Mouse (Mus musculus) kidney, embryonic 15.5 days (tissue): ENCODE measurements around the gene Phf21a. TPM values are rescaled to one million over a fixed set of nuclear protein-coding genes. Genes with fewer than 3 reads are reported as not detected.

Source experiments
- ATAC-seq: fragments of 200-750 bp; cut with Nextera tagmentation; replicated peaks from 2 replicates; pipeline ENCODE4 v1.8.0; 2017; ENCODE audit warnings: moderate TSS enrichment; ENCODE audit not compliant: low FRiP score
- H3K27ac ChIP-seq: fragments of 300-500 bp; sonication (generic); 2 replicates; pipeline ENCODE4 v1.5.1; 2015; ENCODE audit warnings: mild to moderate bottlenecking, inconsistent platforms
- H3K27me3 ChIP-seq: fragments of 300-500 bp; sonication (generic); 2 replicates; pipeline ENCODE4 v1.6.1; 2015; ENCODE audit warnings: inconsistent platforms
- H3K36me3 ChIP-seq: fragments of 300-500 bp; sonication (generic); 2 replicates; pipeline ENCODE4 v1.6.1; 2015; ENCODE audit warnings: inconsistent platforms
- H3K4me1 ChIP-seq: fragments of 300-500 bp; sonication (generic); 2 replicates; pipeline ENCODE4 v1.6.1; 2015; ENCODE audit warnings: inconsistent platforms
- H3K4me2 ChIP-seq: fragments of 300-500 bp; sonication (generic); 2 replicates; pipeline ENCODE4 v1.6.1; 2015; ENCODE audit warnings: moderate library complexity, mild to moderate bottlenecking, inconsistent platforms
- H3K4me3 ChIP-seq: fragments of 300-500 bp; sonication (generic); replicated peaks from 2 replicates; pipeline ENCODE4 v1.5.1; 2015; ENCODE audit warnings: mild to moderate bottlenecking, inconsistent platforms
- H3K9ac ChIP-seq: fragments of 300-500 bp; sonication (generic); 2 replicates; pipeline ENCODE4 v1.6.1; 2015; ENCODE audit warnings: mild to moderate bottlenecking, inconsistent platforms
- H3K9me3 ChIP-seq: fragments of 300-500 bp; sonication (generic); replicated peaks from 2 replicates; pipeline ENCODE4 v1.6.1; 2016; ENCODE audit warnings: inconsistent platforms
- WGBS: fragments of 180-500 bp; shearing (Covaris S2); methylation state at CpG from one replicate; pipeline ENCODE4 v1.1.7; 2015; ENCODE audit warnings: mixed read lengths; 5-methylcytosine and 5-hydroxymethylcytosine counted together
- polyA plus RNA-seq: library from polyadenylated mRNA; unstranded; fragments of >200 nt; fragmentation: Nextera tagmentation; extraction: Ambion mirVana; gene quantifications from 2 replicates; pipeline ENCODE4 v1.2.1, GENCODE M21; 2015

The Phf21a gene
- polyA plus RNA-seq, 1 experiment from 2014 or later: 32.3 TPM

- peak overlapping the region; percentile 86 for H3K9ac ChIP-seq
- peaks cover 35% of the 10 kb centered on the region for H3K4me1 ChIP-seq
- peak overlapping the region; percentile 81 for H3K4me3 ChIP-seq
- peak; percentile 31 for ATAC-seq
- under 1% methylated on average over 40 of the region's 47 CpGs for WGBS
- H3K36me3 ChIP-seq: no peaks in the 10 kb centered on the region
- peak overlapping the region; percentile 100 for H3K27ac ChIP-seq
- H3K4me2 ChIP-seq: peak overlapping the region; percentile 88
- H3K27me3 ChIP-seq: no peaks in the 10 kb centered on the region
- no peaks in the 10 kb centered on the region for H3K9me3 ChIP-seq
Observed at GRCm38 (mm10) chr2:92185062-92185765, 92.3 kb downstream of the Phf21a start.

GRCm38 (mm10) chr2:92185766-92186450, 93.0 kb downstream of the Phf21a start:
- Histone ChIP-seq H3K36me3 (no peaks in the 10 kb centered on the region), H3K4me3 (peak overlapping the region; percentile 81), H3K4me1 (peaks cover 35% of the 10 kb centered on the region), H3K4me2 (peak overlapping the region; percentile 88), H3K27me3 (no peaks in the 10 kb centered on the region), H3K27ac (peak overlapping the region; percentile 100), H3K9ac (peak overlapping the region; percentile 86), H3K9me3 (no peaks in the 10 kb centered on the region)
- ATAC-seq: no peak
- WGBS: 8% methylated on average over 11 of the region's 11 CpGs

- ATAC-seq: no peak
- Histone ChIP-seq H3K4me1 (peaks cover 34% of the 10 kb centered on the region), H3K4me3 (0 out of 2 replicates have a peak overlapping the region, but pooled peaks have one; percentile 7), H3K36me3 (no peaks in the 10 kb centered on the region), H3K4me2 (peak overlapping the region; percentile 88), H3K9ac (no peak overlapping the region), H3K27ac (no peak overlapping the region), H3K27me3 (no peaks in the 10 kb centered on the region), H3K9me3 (no peaks in the 10 kb centered on the region)
- WGBS: 50% methylated on average over 6 of the region's 6 CpGs
Observed at GRCm38 (mm10) chr2:92187061-92187460, 94.1 kb downstream of the Phf21a start.

GRCm38 (mm10) chr2:92188744-92189143, 95.8 kb downstream of the Phf21a start:
- Histone ChIP-seq H3K9ac (no peak overlapping the region), H3K4me2 (peak overlapping the region; percentile 25), H3K36me3 (no peaks in the 10 kb centered on the region), H3K4me1 (peaks cover 32% of the 10 kb centered on the region), H3K9me3 (no peaks in the 10 kb centered on the region), H3K27ac (no peak overlapping the region), H3K4me3 (no peak overlapping the region), H3K27me3 (no peaks in the 10 kb centered on the region)
- WGBS: 64% methylated on average over 3 of the region's 3 CpGs
- no peak for ATAC-seq

- H3K4me1 ChIP-seq: peaks cover 26% of the 10 kb centered on the region
- H3K4me3 ChIP-seq: no peak overlapping the region
- no peak overlapping the region for H3K27ac ChIP-seq
- H3K36me3 ChIP-seq: no peaks in the 10 kb centered on the region
- ATAC-seq: no peak
- no peak overlapping the region for H3K4me2 ChIP-seq
- H3K27me3 ChIP-seq: no peaks in the 10 kb centered on the region
- H3K9ac ChIP-seq: no peak overlapping the region
- H3K9me3 ChIP-seq: no peaks in the 10 kb centered on the region
- 76% methylated on average over 5 of the region's 5 CpGs for WGBS
Observed at GRCm38 (mm10) chr2:92190960-92191359, 98.0 kb downstream of the Phf21a start.

GRCm38 (mm10) chr2:92191826-92192581, 99.1 kb downstream of the Phf21a start:
- Histone ChIP-seq H3K4me2 (no peak overlapping the region), H3K27ac (no peak overlapping the region), H3K4me3 (no peak overlapping the region), H3K9me3 (no peaks in the 10 kb centered on the region), H3K36me3 (no peaks in the 10 kb centered on the region), H3K27me3 (no peaks in the 10 kb centered on the region), H3K4me1 (peaks cover 18% of the 10 kb centered on the region), H3K9ac (no peak overlapping the region)
- ATAC-seq: no peak
- WGBS: 76% methylated on average over 5 of the region's 5 CpGs

DNA sequence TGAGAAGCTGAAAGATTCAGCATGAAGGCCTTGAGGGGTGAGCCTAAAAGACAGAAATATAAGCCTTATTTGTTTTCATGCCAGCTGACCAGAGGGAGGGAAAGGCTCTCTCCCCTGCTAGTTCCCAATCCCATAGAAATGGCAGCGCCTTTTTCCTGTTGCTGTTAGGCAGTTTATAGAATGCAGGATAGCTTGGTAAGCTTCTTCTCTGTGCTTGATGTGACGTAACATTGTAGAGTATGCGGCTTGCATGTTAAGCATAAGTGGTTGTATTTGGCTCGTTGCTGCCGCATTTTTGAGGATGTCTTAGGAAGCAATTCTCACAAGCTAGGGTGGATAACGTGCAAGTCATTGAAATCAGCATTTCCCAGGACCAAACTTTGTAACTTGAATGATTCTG, 105.2 kb downstream of the Phf21a start:
- no peaks in the 10 kb centered on the region for H3K9me3 ChIP-seq
- no peak for ATAC-seq
- H3K9ac ChIP-seq: no peak overlapping the region
- H3K27me3 ChIP-seq: no peaks in the 10 kb centered on the region
- no peak overlapping the region for H3K4me2 ChIP-seq
- no peak overlapping the region for H3K4me3 ChIP-seq
- 48% methylated on average over 6 of the region's 6 CpGs for WGBS
- no peaks in the 10 kb centered on the region for H3K36me3 ChIP-seq
- H3K4me1 ChIP-seq: peaks cover 24% of the 10 kb centered on the region
- no peak overlapping the region for H3K27ac ChIP-seq

DNA sequence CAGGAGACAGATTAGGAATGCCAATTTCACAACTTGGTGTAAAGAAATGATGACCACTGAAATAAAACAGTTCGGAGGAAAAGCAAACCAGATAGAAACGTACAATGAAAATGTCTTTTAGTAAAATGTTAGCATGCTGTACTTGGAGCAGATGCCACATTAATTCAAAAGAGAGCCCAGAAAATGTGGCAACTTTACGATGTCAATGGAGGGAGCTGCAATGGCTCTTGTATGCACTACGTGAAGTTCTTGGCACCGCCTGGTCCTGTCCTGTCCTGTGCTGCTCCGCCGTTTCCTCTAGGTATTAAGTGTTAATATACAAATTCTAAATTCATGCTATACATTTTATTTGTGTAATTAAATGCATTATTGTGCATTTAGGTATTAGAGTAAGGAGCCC, 105.8 kb downstream of the Phf21a start:
- ATAC-seq: no peak
- 71% methylated on average over 7 of the region's 7 CpGs for WGBS

GRCm38 (mm10) chr2:92199562-92200286, 106.8 kb downstream of the Phf21a start:
- Histone ChIP-seq H3K27ac (no peak overlapping the region), H3K9me3 (no peaks in the 10 kb centered on the region), H3K27me3 (no peaks in the 10 kb centered on the region), H3K4me2 (no peak overlapping the region), H3K36me3 (no peaks in the 10 kb centered on the region), H3K4me1 (peaks cover 24% of the 10 kb centered on the region), H3K4me3 (no peak overlapping the region), H3K9ac (no peak overlapping the region)
- 31% methylated on average over 10 of the region's 10 CpGs for WGBS
- no peak for ATAC-seq

More for the DNA sequence above, 105.8 kb downstream of the Phf21a start:
- Histone ChIP-seq H3K4me2 (no peak overlapping the region), H3K4me1 (peaks cover 24% of the 10 kb centered on the region), H3K36me3 (no peaks in the 10 kb centered on the region), H3K27ac (no peak overlapping the region), H3K9me3 (no peaks in the 10 kb centered on the region), H3K27me3 (no peaks in the 10 kb centered on the region), H3K4me3 (no peak overlapping the region), H3K9ac (no peak overlapping the region)

DNA sequence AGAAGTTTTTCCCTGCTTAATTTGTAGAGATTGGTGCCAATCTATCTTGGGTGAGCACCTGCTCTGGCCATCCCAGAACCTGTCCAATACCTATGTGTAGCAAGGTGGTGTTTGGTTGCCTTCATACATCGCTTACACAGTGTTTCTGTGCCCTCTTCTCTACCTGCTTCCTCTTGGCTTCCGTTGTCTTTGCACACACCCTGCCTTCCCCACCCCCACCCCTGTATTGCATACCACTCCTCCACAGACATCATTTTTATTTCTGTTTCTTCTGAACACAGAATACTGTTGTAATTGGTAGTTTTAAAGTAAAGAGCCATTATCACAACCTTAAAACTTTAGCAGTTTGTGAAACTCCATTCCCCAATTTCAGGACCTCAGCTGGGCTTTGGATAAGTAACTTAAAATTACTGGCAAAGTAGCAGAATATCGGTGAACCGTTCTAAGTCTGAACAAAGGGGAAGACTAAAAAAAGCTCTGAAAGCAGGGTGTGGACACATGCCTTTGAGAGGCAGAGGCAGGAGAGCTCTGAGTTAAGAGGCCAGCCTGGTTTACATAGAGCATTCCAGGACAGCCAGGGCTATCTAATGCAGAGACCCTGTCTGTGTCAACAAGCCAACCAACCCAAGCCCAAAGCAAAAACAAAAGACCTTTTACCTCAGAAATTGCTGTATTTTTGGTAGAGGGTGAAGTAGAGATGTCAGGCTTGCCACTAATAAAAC, 109.6 kb downstream of the Phf21a start:
- no peak for ATAC-seq
- no peaks in the 10 kb centered on the region for H3K9me3 ChIP-seq
- H3K4me3 ChIP-seq: no peak overlapping the region
- 73% methylated on average over 4 of the region's 4 CpGs for WGBS
- no peak overlapping the region for H3K9ac ChIP-seq
- H3K27ac ChIP-seq: no peak overlapping the region
- H3K4me2 ChIP-seq: no peak overlapping the region
- H3K4me1 ChIP-seq: peaks cover 24% of the 10 kb centered on the region
- H3K27me3 ChIP-seq: no peaks in the 10 kb centered on the region
- H3K36me3 ChIP-seq: no peaks in the 10 kb centered on the region

GRCm38 (mm10) chr2:92205010-92205639, 112.2 kb downstream of the Phf21a start:
- ATAC-seq: no peak
- WGBS: 84% methylated on average over 5 of the region's 5 CpGs

More at GRCm38 (mm10) chr2:92205010-92205639, 112.2 kb downstream of the Phf21a start:
- Histone ChIP-seq H3K9ac (no peak overlapping the region), H3K27ac (no peak overlapping the region), H3K4me2 (no peak overlapping the region), H3K36me3 (no peaks in the 10 kb centered on the region), H3K27me3 (no peaks in the 10 kb centered on the region), H3K9me3 (no peaks in the 10 kb centered on the region), H3K4me1 (0 out of 2 replicates have a peak, but pooled peaks cover 5% of the 10 kb centered on the region), H3K4me3 (no peak overlapping the region)
